Mouse (Mus musculus) heart, adult 2 months (tissue): ENCODE data around the gene Aif1l.

Experiments used
- CTCF ChIP-seq: fragments of 200-600 bp; IDR thresholded peaks from 2 replicates; pipeline ENCODE4 v1.8.1; 2022; ENCODE audit warnings: antibody characterized with exemption, mild to moderate bottlenecking, moderate library complexity
- EP300 ChIP-seq: fragments of 200-500 bp; IDR thresholded peaks from 2 replicates; pipeline ENCODE4 v1.6.1; 2011; ENCODE audit warnings: low read depth, low read length, control low read depth; ENCODE audit not compliant: insufficient read depth
- POLR2A ChIP-seq: fragments of 200-500 bp; IDR thresholded peaks from 2 replicates; pipeline ENCODE4 v1.6.1; 2011; ENCODE audit warnings: mild to moderate bottlenecking, low read depth, low read length, control low read depth; ENCODE audit not compliant: insufficient read depth

DNA sequence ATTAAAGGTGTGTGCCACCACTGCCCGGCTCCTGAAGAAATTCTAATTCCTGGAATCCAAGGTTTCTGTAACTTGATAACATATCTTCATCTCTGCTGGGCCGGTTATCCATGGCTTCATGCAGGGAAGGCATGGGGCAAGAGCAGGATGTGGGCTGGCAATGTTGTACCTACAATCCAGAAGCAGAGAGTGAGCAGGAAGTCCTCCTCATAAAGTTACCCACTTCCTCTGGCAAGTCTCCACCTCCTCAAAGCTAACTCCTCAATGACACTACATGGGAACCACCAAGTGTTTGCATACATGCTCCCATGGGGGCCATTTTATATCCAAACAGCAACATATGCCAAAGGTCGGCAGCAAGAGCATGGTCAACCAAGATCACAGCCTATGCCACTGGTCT, 20.3 kb upstream of the Aif1l start:
- no peak for TF ChIP-seq POLR2A
- no peak for TF ChIP-seq EP300
- no peak for TF ChIP-seq CTCF
